Mouse (Mus musculus) E14TG2a.4 (cell line): ENCODE results near the gene Ect2.

Experiments used
- CTCF ChIP-seq: conservative IDR thresholded peaks from 2 replicates; pipeline ENCODE4 v1.5.1; 2014; ENCODE audit warnings: low read length
- NANOG ChIP-seq: IDR thresholded peaks from 2 replicates; pipeline ENCODE4 v1.6.1; 2014; ENCODE audit warnings: borderline replicate concordance, low read length, mixed read lengths

- TF ChIP-seq NANOG: no peak
- no peak for TF ChIP-seq CTCF
Observed at GRCm38 (mm10) chr3:27073884-27074283, 79.8 kb downstream of the Ect2 start.
